Mouse (Mus musculus) embryonic facial prominence, embryonic 11.5 days (tissue): ENCODE data around the gene Ipo7. TPM values are rescaled to one million over a fixed set of nuclear protein-coding genes. Genes with fewer than 3 reads are reported as not detected.
A peak's percentile ranks its signal among the peaks of the same experiment; 100 is the strongest.
"Not testable (repeated sequence)": the region's sequence is repeated elsewhere in the genome, so short reads cannot be mapped to it uniquely, and the experiment has no call there.

Source experiments
- ATAC-seq: fragments of 200-750 bp; cut with Nextera tagmentation; replicated peaks from 2 replicates; pipeline ENCODE4 v1.8.0; 2017; ENCODE audit warnings: low read depth; ENCODE audit not compliant: insufficient number of reproducible peaks, low FRiP score, low TSS enrichment
- DNase-seq: peaks from one replicate; pipeline ENCODE4 v3.0.0-alpha.2; 2015; ENCODE audit warnings: low spot score
- H3K27ac ChIP-seq: fragments of 300-500 bp; sonication (generic); replicated peaks from 2 replicates; pipeline ENCODE4 v1.5.1; 2014; ENCODE audit warnings: mild to moderate bottlenecking, low read depth, low read length, control low read depth
- H3K27me3 ChIP-seq: fragments of 300-500 bp; sonication (generic); 2 replicates; pipeline ENCODE4 v1.6.1; 2014; ENCODE audit warnings: mild to moderate bottlenecking, low read length, moderate library complexity, mixed read lengths; ENCODE audit not compliant: control insufficient read depth, insufficient read depth
- H3K36me3 ChIP-seq: fragments of 300-500 bp; sonication (generic); replicated peaks from 2 replicates; pipeline ENCODE4 v1.6.1; 2014; ENCODE audit warnings: low read depth, mild to moderate bottlenecking, low read length, moderate library complexity, mixed read lengths; ENCODE audit not compliant: control insufficient read depth, insufficient read depth
- H3K4me1 ChIP-seq: fragments of 300-500 bp; sonication (generic); 2 replicates; pipeline ENCODE4 v1.6.1; 2014; ENCODE audit warnings: low read length, mixed read lengths; ENCODE audit not compliant: control insufficient read depth, insufficient read depth
- H3K4me2 ChIP-seq: fragments of 300-500 bp; sonication (generic); 2 replicates; pipeline ENCODE4 v1.6.1; 2014; ENCODE audit warnings: low read depth, mild to moderate bottlenecking, control low read depth, low read length, moderate library complexity
- H3K4me3 ChIP-seq: fragments of 300-500 bp; sonication (generic); 2 replicates; pipeline ENCODE4 v1.5.1; 2014; ENCODE audit warnings: low read depth, low read length, control low read depth
- H3K9ac ChIP-seq: fragments of 300-500 bp; sonication (generic); replicated peaks from 2 replicates; pipeline ENCODE4 v1.6.1; 2014; ENCODE audit warnings: mild to moderate bottlenecking, control low read depth, low read length
- H3K9me3 ChIP-seq: fragments of 300-500 bp; sonication (generic); replicated peaks from 2 replicates; pipeline ENCODE4 v1.6.1; 2016; ENCODE audit warnings: mild to moderate bottlenecking, low read length, inconsistent platforms, mixed read lengths; ENCODE audit not compliant: control insufficient read depth
- WGBS: fragments of 180-500 bp; shearing (Covaris S2); extraction: QIAGEN DNeasy Blood & Tissue Kit; methylation state at CpG from one replicate; pipeline ENCODE4 v1.1.7; 2014; 5-methylcytosine and 5-hydroxymethylcytosine counted together
- polyA plus RNA-seq: library from polyadenylated mRNA; unstranded; fragments of >200 nt; fragmentation: Nextera tagmentation; extraction: Ambion mirVana; gene quantifications from 2 replicates; pipeline ENCODE4 v1.2.1, GENCODE M21; 2014

The Ipo7 gene
- polyA plus RNA-seq, 1 experiment from 2014 or later, result 29.9 TPM

DNA sequence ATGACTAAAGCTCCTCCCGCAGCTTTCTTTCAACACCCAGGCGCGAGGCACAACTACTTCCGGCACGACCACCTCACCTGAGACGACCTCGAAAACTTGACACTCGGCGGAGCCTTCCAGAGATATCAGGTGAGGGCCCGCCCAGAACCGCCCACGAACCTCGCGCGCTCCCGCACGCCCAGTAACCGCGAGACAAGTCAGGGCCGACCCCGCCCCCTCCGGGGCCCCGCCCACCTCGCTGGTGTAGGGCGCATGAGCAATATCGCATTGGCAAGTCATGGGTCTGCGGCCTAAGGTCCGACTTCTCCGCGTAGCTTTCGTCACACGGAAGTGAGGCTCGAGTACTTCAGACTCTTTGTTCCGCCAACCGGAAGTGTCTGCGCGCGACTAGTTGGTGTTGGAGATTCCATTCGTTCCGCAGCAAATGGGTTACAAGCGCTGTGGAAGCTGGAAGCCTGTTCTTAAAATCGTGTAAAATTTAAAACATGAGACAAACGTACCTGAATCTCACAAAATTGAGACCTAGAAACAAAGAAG, 31.9 kb upstream of the Ipo7 start:
- peak overlapping the region; percentile 31; the same call in 1 of the 2 replicates for H3K27ac ChIP-seq
- no peaks in the 10 kb centered on the region for H3K36me3 ChIP-seq
- H3K4me3 ChIP-seq, result peak overlapping the region; percentile 48
- DNase-seq (peak; percentile 99), ATAC-seq (peak; percentile 97)
- peak overlapping the region; percentile 47 for H3K9ac ChIP-seq
- no peaks in the 10 kb centered on the region for H3K9me3 ChIP-seq
- H3K4me1 ChIP-seq, result no peaks in the 10 kb centered on the region
- under 1% methylated on average over 43 of the region's 43 CpGs for WGBS
- peak overlapping the region; percentile 65 for H3K4me2 ChIP-seq
- H3K27me3 ChIP-seq, result no peaks in the 10 kb centered on the region

DNA sequence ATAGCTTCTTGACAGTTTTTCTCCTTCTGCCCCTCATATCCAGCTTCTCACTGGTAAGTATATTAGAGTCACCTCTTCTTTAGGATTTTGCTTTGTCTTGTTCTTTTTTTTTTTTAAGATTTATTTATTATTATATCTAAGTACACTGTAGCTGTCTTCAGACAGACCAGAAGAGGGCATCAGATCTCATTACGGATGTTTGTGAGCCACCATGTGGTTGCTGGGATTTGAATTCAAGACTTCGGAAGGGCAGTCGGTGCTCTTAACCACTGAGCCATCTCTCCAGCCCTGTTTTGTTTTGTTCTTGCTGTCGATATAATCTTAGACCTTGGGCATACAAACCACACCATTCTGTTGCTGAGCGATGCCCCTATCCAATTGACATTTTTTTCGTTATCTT, 31.3 kb upstream of the Ipo7 start, which contains the start of gene Tmem41b:
TSS of gene Tmem41b (minus strand) at position 155 of the 400 bp plus-strand sequence.
- peak within 1 kb of the TSS; percentile 31; the same call in 1 of the 2 replicates for H3K27ac ChIP-seq
- H3K36me3 ChIP-seq, H3K9me3 ChIP-seq, H3K4me1 ChIP-seq, H3K27me3 ChIP-seq, ATAC-seq: not testable (repeated sequence)
- H3K4me2 ChIP-seq, result peak within 1 kb of the TSS; percentile 65
- H3K9ac ChIP-seq, result peak within 1 kb of the TSS; percentile 47
- H3K4me3 ChIP-seq, result peak within 1 kb of the TSS; percentile 48
- peak; percentile 23 for DNase-seq
- 40% methylated on average over 6 of the region's 6 CpGs for WGBS

GRCm38 (mm10) chr7:109991286-109991685, 26.8 kb upstream of the Ipo7 start:
- Histone ChIP-seq H3K4me3 (no peak overlapping the region), H3K9me3 (no peaks in the 10 kb centered on the region), H3K36me3 (no peaks in the 10 kb centered on the region), H3K27ac (no peak overlapping the region), H3K9ac (no peak overlapping the region), H3K4me1 (no peaks in the 10 kb centered on the region), H3K27me3 (no peaks in the 10 kb centered on the region), H3K4me2 (no peak overlapping the region)
- DNase-seq, result no peak
- ATAC-seq, result no peak
- 88% methylated on average over 1 of the region's 1 CpGs for WGBS

- H3K9ac ChIP-seq, result no peak overlapping the region
- DNase-seq (no peak), ATAC-seq (no peak)
- H3K4me1 ChIP-seq, result no peaks in the 10 kb centered on the region
- H3K36me3 ChIP-seq, result no peaks in the 10 kb centered on the region
- H3K27ac ChIP-seq, result no peak overlapping the region
- WGBS, result 58% methylated on average over 2 of the region's 2 CpGs
- H3K4me3 ChIP-seq, result no peak overlapping the region
- H3K27me3 ChIP-seq, result no peaks in the 10 kb centered on the region
- H3K9me3 ChIP-seq, result no peaks in the 10 kb centered on the region
- no peak overlapping the region for H3K4me2 ChIP-seq
These were observed 24.7 kb upstream of the Ipo7 start for GRCm38 (mm10) chr7:109993157-109993959.

- Histone ChIP-seq H3K4me1 (no peaks in the 10 kb centered on the region), H3K27me3 (no peaks in the 10 kb centered on the region), H3K4me2 (no peak overlapping the region), H3K9me3 (no peaks in the 10 kb centered on the region), H3K4me3 (no peak overlapping the region), H3K9ac (no peak overlapping the region), H3K27ac (no peak overlapping the region), H3K36me3 (no peaks in the 10 kb centered on the region)
- DNase-seq (no peak), ATAC-seq (no peak)
- 85% methylated on average over 4 of the region's 4 CpGs for WGBS
These were observed 19.7 kb upstream of the Ipo7 start for GRCm38 (mm10) chr7:109998388-109998787.

DNA sequence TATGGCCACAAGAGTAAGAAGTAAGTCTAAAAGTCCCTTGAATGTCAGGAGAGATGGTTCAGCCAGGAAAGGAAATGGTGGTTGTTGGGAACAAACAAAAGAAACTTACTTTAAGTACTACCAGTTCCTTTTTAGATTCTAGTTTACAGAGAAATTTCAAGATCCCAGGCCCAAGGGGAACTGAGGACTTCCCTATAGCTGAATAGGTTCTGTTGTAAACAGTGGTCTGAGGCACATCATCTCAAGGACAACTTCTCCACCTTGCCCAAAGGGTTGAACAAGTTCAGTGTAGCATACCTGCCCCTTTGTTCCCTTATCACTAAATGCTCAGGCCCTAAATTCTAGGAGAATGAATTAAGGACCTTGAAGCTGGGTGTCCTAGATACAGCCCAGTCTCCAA, 16.0 kb upstream of the Ipo7 start:
- Histone ChIP-seq H3K36me3 (no peaks in the 10 kb centered on the region), H3K27me3 (no peaks in the 10 kb centered on the region), H3K9me3 (no peaks in the 10 kb centered on the region), H3K9ac (no peak overlapping the region), H3K4me2 (no peak overlapping the region), H3K4me1 (no peaks in the 10 kb centered on the region), H3K4me3 (no peak overlapping the region), H3K27ac (no peak overlapping the region)
- no peak for ATAC-seq
- no peak for DNase-seq

DNA sequence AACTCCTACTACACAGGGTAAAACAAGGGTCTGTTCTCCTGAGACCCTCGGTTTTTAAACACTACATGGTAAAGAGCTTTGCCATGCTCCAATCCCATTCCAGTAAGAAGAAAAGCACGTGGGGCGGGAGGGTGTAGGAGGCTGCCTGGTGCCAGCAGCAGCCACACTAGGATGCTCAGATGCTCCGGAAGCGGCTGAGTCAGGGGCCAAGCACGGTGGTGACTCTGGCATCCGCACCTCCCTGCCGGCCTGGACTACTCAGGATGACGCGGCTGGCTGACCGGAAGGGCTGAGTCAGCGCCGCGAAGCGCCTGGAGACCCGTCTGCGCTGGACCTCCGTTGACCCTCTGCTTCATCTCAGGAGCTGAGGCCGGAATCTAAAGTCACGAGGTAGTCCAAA, 15.1 kb upstream of the Ipo7 start:
- H3K27ac ChIP-seq, result no peak overlapping the region
- DNase-seq (peak; percentile 48), ATAC-seq (peak; percentile 56; the same call in 1 of the 2 replicates)
- H3K4me3 ChIP-seq, result no peak overlapping the region
- H3K9me3 ChIP-seq, result no peaks in the 10 kb centered on the region
- no peaks in the 10 kb centered on the region for H3K27me3 ChIP-seq
- no peaks in the 10 kb centered on the region for H3K4me1 ChIP-seq
- peak overlapping the region; percentile 27 for H3K4me2 ChIP-seq
- 14% methylated on average over 20 of the region's 20 CpGs for WGBS
- no peaks in the 10 kb centered on the region for H3K36me3 ChIP-seq
- H3K9ac ChIP-seq, result no peak overlapping the region; the same call in 1 of the 2 replicates

DNA sequence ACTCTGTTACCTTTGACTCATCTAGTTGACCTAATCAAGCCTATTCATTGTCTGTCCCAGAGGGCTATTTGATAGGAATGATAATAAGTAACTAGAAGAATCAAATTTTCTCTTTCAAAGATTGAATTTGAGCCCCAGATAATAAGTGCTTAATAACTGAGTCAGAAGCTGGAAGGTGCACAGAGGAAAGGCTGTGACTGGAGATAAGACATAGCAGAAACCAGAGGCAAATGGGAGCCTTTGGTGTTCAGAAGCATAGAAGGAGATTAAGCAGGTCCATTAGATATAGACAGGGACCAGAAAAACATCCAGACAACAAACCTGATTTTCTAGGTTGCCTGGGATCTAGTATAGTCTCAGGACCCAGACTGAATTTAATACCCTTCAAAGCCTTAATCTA, 12.1 kb upstream of the Ipo7 start:
- no peak overlapping the region for H3K4me2 ChIP-seq
- no peaks in the 10 kb centered on the region for H3K27me3 ChIP-seq
- no peak overlapping the region for H3K9ac ChIP-seq
- DNase-seq (no peak), ATAC-seq (no peak)
- H3K4me3 ChIP-seq, result no peak overlapping the region
- H3K9me3 ChIP-seq, result no peaks in the 10 kb centered on the region
- H3K4me1 ChIP-seq, result no peaks in the 10 kb centered on the region
- no peaks in the 10 kb centered on the region for H3K36me3 ChIP-seq
- no peak overlapping the region for H3K27ac ChIP-seq
